Mouse (Mus musculus): ENCODE measurements at regions not wholly inside any gene's neighbourhood (a gene's known extent, or its start where the extent isn't known, plus 50 kb on each side); places are given as distances from the start of the nearest gene placed in this dataset.
"Not testable (repeated sequence)": the region's sequence is repeated elsewhere in the genome, so short reads cannot be mapped to it uniquely, and the experiment has no call there.

- no peaks in the 10 kb centered on the region for H3K36me3 ChIP-seq
- H3K9ac ChIP-seq (replicated peaks): no peak overlapping the region
- H3K4me2 ChIP-seq (replicated peaks): no peak overlapping the region
- no peak for ATAC-seq (ENCODE audit: low FRiP score, low read depth)
- H3K27ac ChIP-seq (replicated peaks): no peak overlapping the region
- no peaks in the 10 kb centered on the region for H3K9me3 ChIP-seq
- H3K4me3 ChIP-seq: no peak overlapping the region
- H3K4me1 ChIP-seq: no peaks in the 10 kb centered on the region
- no peaks in the 10 kb centered on the region for H3K27me3 ChIP-seq
Measured at GRCm38 (mm10) chr3:21149618-21150017, 782.6 kb upstream of the Agtr1b start.

GRCm38 (mm10) chr3:21128821-21129504 is 762.0 kb upstream of the Agtr1b start:
- H3K9me3 ChIP-seq: no peaks in the 10 kb centered on the region
- H3K27me3 ChIP-seq: no peaks in the 10 kb centered on the region
- no peak overlapping the region for H3K27ac ChIP-seq (replicated peaks)
- no peak overlapping the region for H3K4me3 ChIP-seq
- 94% methylated on average over 1 of the region's 1 CpGs for WGBS
- no peak for ATAC-seq (ENCODE audit: low FRiP score, low read depth)
- H3K4me2 ChIP-seq (replicated peaks): no peak overlapping the region
- H3K36me3 ChIP-seq: no peaks in the 10 kb centered on the region
- H3K9ac ChIP-seq (replicated peaks): no peak overlapping the region
- no peaks in the 10 kb centered on the region for H3K4me1 ChIP-seq

- Histone ChIP-seq H3K4me1 (no peaks in the 10 kb centered on the region), H3K4me2 (replicated peaks) (no peak overlapping the region), H3K9me3 (no peaks in the 10 kb centered on the region), H3K27ac (replicated peaks) (no peak overlapping the region), H3K36me3 (no peaks in the 10 kb centered on the region), H3K9ac (replicated peaks) (no peak overlapping the region), H3K27me3 (no peaks in the 10 kb centered on the region), H3K4me3 (no peak overlapping the region)
- ATAC-seq (ENCODE audit: low FRiP score, low read depth): no peak
Measured at GRCm38 (mm10) chr3:21126191-21126590, 759.2 kb upstream of the Agtr1b start.

GRCm38 (mm10) chr3:21118164-21118902 is 751.4 kb upstream of the Agtr1b start:
- Histone ChIP-seq H3K4me3 (no peak overlapping the region), H3K9me3 (no peaks in the 10 kb centered on the region), H3K9ac (replicated peaks) (no peak overlapping the region), H3K27me3 (no peaks in the 10 kb centered on the region), H3K4me2 (replicated peaks) (no peak overlapping the region), H3K36me3 (no peaks in the 10 kb centered on the region), H3K4me1 (no peaks in the 10 kb centered on the region), H3K27ac (replicated peaks) (no peak overlapping the region)
- 70% methylated on average over 1 of the region's 1 CpGs for WGBS
- ATAC-seq (ENCODE audit: low FRiP score, low read depth): no peak

GRCm38 (mm10) chr3:21111735-21112518 is 745.0 kb upstream of the Agtr1b start:
- Histone ChIP-seq H3K9me3 (no peaks in the 10 kb centered on the region), H3K27ac (replicated peaks) (no peak overlapping the region), H3K4me2 (replicated peaks) (no peak overlapping the region), H3K4me1 (no peaks in the 10 kb centered on the region), H3K9ac (replicated peaks) (no peak overlapping the region), H3K27me3 (no peaks in the 10 kb centered on the region), H3K4me3 (no peak overlapping the region), H3K36me3 (no peaks in the 10 kb centered on the region)
- WGBS: 48% methylated on average over 1 of the region's 1 CpGs
- ATAC-seq (ENCODE audit: low FRiP score, low read depth): no peak

GRCm38 (mm10) chr3:21090206-21090605 is 723.2 kb upstream of the Agtr1b start:
- no peak overlapping the region for H3K27ac ChIP-seq (replicated peaks)
- H3K27me3 ChIP-seq: no peaks in the 10 kb centered on the region
- no peak overlapping the region for H3K4me3 ChIP-seq
- no peak overlapping the region for H3K9ac ChIP-seq (replicated peaks)
- no peak for ATAC-seq (ENCODE audit: low FRiP score, low read depth)
- H3K4me1 ChIP-seq: no peaks in the 10 kb centered on the region
- H3K4me2 ChIP-seq (replicated peaks): no peak overlapping the region
- no peaks in the 10 kb centered on the region for H3K9me3 ChIP-seq
- no peaks in the 10 kb centered on the region for H3K36me3 ChIP-seq

- Histone ChIP-seq H3K27ac (replicated peaks) (no peak overlapping the region), H3K9me3 (no peaks in the 10 kb centered on the region), H3K4me3 (no peak overlapping the region), H3K4me2 (replicated peaks) (no peak overlapping the region), H3K27me3 (no peaks in the 10 kb centered on the region), H3K9ac (replicated peaks) (no peak overlapping the region), H3K36me3 (no peaks in the 10 kb centered on the region), H3K4me1 (no peaks in the 10 kb centered on the region)
- ATAC-seq (ENCODE audit: low FRiP score, low read depth): no peak
- 75% methylated on average over 1 of the region's 1 CpGs for WGBS
Measured at GRCm38 (mm10) chr3:21086426-21086825, 719.4 kb upstream of the Agtr1b start.

GRCm38 (mm10) chr3:21077548-21077947 is 710.6 kb upstream of the Agtr1b start:
- 68% methylated on average over 2 of the region's 2 CpGs for WGBS
- Histone ChIP-seq H3K27me3 (no peaks in the 10 kb centered on the region), H3K9me3 (no peaks in the 10 kb centered on the region), H3K9ac (replicated peaks) (no peak overlapping the region), H3K27ac (replicated peaks) (no peak overlapping the region), H3K4me2 (replicated peaks) (no peak overlapping the region), H3K36me3 (no peaks in the 10 kb centered on the region), H3K4me3 (no peak overlapping the region), H3K4me1 (no peaks in the 10 kb centered on the region)
- no peak for ATAC-seq (ENCODE audit: low FRiP score, low read depth)

- not testable (repeated sequence) for H3K27ac ChIP-seq (replicated peaks); H3K4me2 ChIP-seq (replicated peaks); H3K4me3 ChIP-seq; H3K4me1 ChIP-seq; ATAC-seq (ENCODE audit: low FRiP score, low read depth); H3K36me3 ChIP-seq; H3K27me3 ChIP-seq; H3K9ac ChIP-seq (replicated peaks); H3K9me3 ChIP-seq
- WGBS: 76% methylated on average over 1 of the region's 2 CpGs
Measured at GRCm38 (mm10) chr3:21053337-21053736, 686.4 kb upstream of the Agtr1b start.

- not testable (repeated sequence) for H3K27me3 ChIP-seq; ATAC-seq (ENCODE audit: low FRiP score, low read depth); H3K9ac ChIP-seq (replicated peaks); H3K4me3 ChIP-seq; H3K4me2 ChIP-seq (replicated peaks); H3K27ac ChIP-seq (replicated peaks); H3K4me1 ChIP-seq; H3K36me3 ChIP-seq; H3K9me3 ChIP-seq
- 70% methylated on average over 25 of the region's 25 CpGs for WGBS
Measured at GRCm38 (mm10) chr3:21049365-21049764, 682.4 kb upstream of the Agtr1b start.

- no peak overlapping the region for H3K4me3 ChIP-seq
- H3K4me2 ChIP-seq (replicated peaks): no peak overlapping the region
- no peak overlapping the region for H3K9ac ChIP-seq (replicated peaks)
- no peak for ATAC-seq (ENCODE audit: low FRiP score, low read depth)
- H3K27ac ChIP-seq (replicated peaks): no peak overlapping the region
- 84% methylated on average over 3 of the region's 3 CpGs for WGBS
- H3K27me3 ChIP-seq: no peaks in the 10 kb centered on the region
- no peaks in the 10 kb centered on the region for H3K36me3 ChIP-seq
- H3K4me1 ChIP-seq: no peaks in the 10 kb centered on the region
- no peaks in the 10 kb centered on the region for H3K9me3 ChIP-seq
Measured at GRCm38 (mm10) chr3:21045981-21046380, 679.0 kb upstream of the Agtr1b start.

GRCm38 (mm10) chr3:21025876-21026275 is 658.9 kb upstream of the Agtr1b start:
- Histone ChIP-seq H3K4me1 (no peaks in the 10 kb centered on the region), H3K9ac (replicated peaks) (no peak overlapping the region), H3K27me3 (no peaks in the 10 kb centered on the region), H3K4me3 (no peak overlapping the region), H3K4me2 (replicated peaks) (no peak overlapping the region), H3K36me3 (no peaks in the 10 kb centered on the region), H3K9me3 (no peaks in the 10 kb centered on the region), H3K27ac (replicated peaks) (no peak overlapping the region)
- ATAC-seq (ENCODE audit: low FRiP score, low read depth): no peak
- 3% methylated on average over 1 of the region's 1 CpGs for WGBS

All from midbrain, embryonic 12.5 days (tissue).